Mouse (Mus musculus): Measurements from ENCODE around the gene Tns3. TPM values are rescaled to one million over a fixed set of nuclear protein-coding genes. Genes with fewer than 3 reads are reported as not detected.

The Tns3 gene
- total and polyA plus RNA-seq, 3 experiments, result 0.22 TPM; not detected in 2

DNA sequence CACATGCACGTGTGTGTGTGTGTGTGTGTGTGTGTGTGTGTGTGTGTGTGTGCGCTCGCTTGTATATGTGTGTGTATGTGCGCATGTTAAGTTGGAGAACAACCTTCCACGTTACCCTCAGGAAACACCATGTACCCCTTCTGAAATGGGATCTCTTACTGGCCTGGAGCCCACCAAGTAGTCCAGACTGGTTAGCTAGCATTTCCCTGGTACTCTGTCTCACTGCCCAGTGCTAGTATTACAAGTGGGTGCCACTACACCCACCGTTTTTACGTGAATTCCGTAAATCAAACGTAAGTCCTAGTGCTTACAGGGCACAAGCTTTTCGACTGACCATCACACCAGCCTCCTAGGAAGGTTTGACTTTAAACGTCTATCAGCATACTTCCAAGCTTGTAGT is 236.7 kb downstream of the Tns3 start:
- DNase-seq (ENCODE audit: low spot score), result no peak
- Histone ChIP-seq H3K27me3 (ENCODE audit: insufficient read depth, low read length) (no peaks in the 10 kb centered on the region), H3K4me3 (ENCODE audit: low read depth, low read length) (no peak overlapping the region), H3K36me3 (replicated peaks) (no peaks in the 10 kb centered on the region), H3K4me1 (ENCODE audit: insufficient read depth, low read depth, low read length) (no peaks in the 10 kb centered on the region), H3K9me3 (replicated peaks) (no peaks in the 10 kb centered on the region)
- no peak for ATAC-seq (ENCODE audit: extremely low read depth, insufficient number of reproducible peaks, low FRiP score, poor library complexity, severe bottlenecking)
- TF ChIP-seq TAL1 (conservative IDR thresholded peaks at IDR 0.05; ENCODE audit: low read depth, low read length) (no peak), GATA1 (IDR thresholded peaks at IDR 0.05; ENCODE audit: borderline replicate concordance, low read length) (no peak), POLR2AphosphoS5 (IDR thresholded peaks at IDR 0.05; ENCODE audit: insufficient replicate concordance, low read depth, low read length) (no peak), CTCF (IDR thresholded peaks at IDR 0.05; ENCODE audit: low read depth, low read length) (no peak), GATA2 (IDR thresholded peaks at IDR 0.05; ENCODE audit: borderline replicate concordance, low read depth, low read length) (no peak)

DNA sequence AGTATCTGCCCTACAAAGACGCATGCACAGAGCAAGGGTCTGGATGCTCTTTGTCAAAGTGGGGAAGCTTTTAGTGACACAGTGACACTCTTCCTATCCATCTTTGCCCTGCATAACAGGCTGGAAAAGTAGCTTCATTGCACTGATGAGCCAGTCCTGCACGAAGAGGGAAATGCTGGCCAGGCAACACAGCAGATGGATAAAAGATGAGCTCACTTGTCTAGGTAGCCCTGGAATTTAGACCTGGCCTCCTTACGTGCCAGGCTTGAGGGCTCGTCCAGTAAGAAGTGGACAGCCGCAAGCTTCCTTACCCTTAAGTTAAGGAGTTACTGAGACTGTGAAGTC is 239.1 kb downstream of the Tns3 start:
- Histone ChIP-seq H3K9me3 (replicated peaks) (no peaks in the 10 kb centered on the region), H3K27me3 (ENCODE audit: insufficient read depth, low read length) (no peaks in the 10 kb centered on the region), H3K4me3 (ENCODE audit: low read depth, low read length) (no peak overlapping the region), H3K36me3 (replicated peaks) (no peaks in the 10 kb centered on the region), H3K4me1 (ENCODE audit: insufficient read depth, low read depth, low read length) (no peaks in the 10 kb centered on the region)
- DNase-seq (ENCODE audit: low spot score) (no peak), ATAC-seq (ENCODE audit: extremely low read depth, insufficient number of reproducible peaks, low FRiP score, poor library complexity, severe bottlenecking) (no peak)
- TF ChIP-seq GATA1 (IDR thresholded peaks at IDR 0.05; ENCODE audit: borderline replicate concordance, low read length) (no peak), GATA2 (IDR thresholded peaks at IDR 0.05; ENCODE audit: borderline replicate concordance, low read depth, low read length) (no peak), CTCF (IDR thresholded peaks at IDR 0.05; ENCODE audit: low read depth, low read length) (no peak), POLR2AphosphoS5 (IDR thresholded peaks at IDR 0.05; ENCODE audit: insufficient replicate concordance, low read depth, low read length) (no peak), TAL1 (conservative IDR thresholded peaks at IDR 0.05; ENCODE audit: low read depth, low read length) (no peak)

DNA sequence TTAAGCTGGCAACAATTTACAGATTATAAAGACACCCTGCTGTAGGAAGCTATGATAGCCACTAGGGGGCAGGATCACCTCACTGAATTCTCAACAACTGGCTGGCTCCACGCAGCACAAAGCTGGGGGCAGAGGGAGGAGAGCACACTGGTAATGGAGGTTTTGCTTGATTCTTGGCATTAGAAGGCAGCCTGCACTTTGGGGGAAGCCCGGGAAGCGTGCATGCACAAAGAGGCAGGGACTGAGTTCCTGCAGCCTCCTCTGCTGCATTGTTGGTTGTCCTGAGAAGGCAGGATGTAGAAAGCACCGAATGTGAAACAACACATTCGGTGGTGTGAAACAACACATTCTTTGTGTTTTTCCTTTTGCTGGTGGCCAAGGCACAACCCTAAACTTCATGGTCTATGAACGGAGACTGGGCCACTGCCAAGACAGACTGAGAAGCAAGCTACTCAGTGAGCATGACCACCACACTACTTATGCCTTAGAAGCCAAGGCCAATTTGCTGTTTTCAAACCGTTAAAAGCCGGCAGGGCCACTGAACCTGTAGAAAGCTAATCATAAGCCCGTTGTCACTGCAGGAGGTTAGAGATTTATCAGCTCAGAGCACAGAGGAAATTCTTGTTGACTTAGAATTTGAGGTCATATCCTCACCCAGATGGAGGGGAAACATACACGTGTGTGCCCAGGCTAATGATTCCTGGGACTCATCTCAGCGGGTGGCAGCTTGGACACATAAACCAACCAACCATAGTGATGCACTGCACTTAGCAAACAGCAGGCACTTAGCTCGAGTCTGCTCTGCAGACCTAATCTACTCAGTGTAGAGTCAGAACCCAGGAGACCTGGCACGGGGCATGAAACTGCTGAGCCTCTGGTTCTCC is 239.8 kb downstream of the Tns3 start:
- Histone ChIP-seq H3K4me3 (ENCODE audit: low read depth, low read length) (no peak overlapping the region), H3K36me3 (replicated peaks) (no peaks in the 10 kb centered on the region), H3K9me3 (replicated peaks) (no peaks in the 10 kb centered on the region), H3K27me3 (ENCODE audit: insufficient read depth, low read length) (no peaks in the 10 kb centered on the region), H3K4me1 (ENCODE audit: insufficient read depth, low read depth, low read length) (no peaks in the 10 kb centered on the region)
- ATAC-seq (ENCODE audit: extremely low read depth, insufficient number of reproducible peaks, low FRiP score, poor library complexity, severe bottlenecking), result no peak
- TF ChIP-seq GATA1 (IDR thresholded peaks at IDR 0.05; ENCODE audit: borderline replicate concordance, low read length) (no peak), GATA2 (IDR thresholded peaks at IDR 0.05; ENCODE audit: borderline replicate concordance, low read depth, low read length) (no peak), CTCF (IDR thresholded peaks at IDR 0.05; ENCODE audit: low read depth, low read length) (peak; percentile 41; the same call in 1 of the 2 replicates), POLR2AphosphoS5 (IDR thresholded peaks at IDR 0.05; ENCODE audit: insufficient replicate concordance, low read depth, low read length) (no peak)
- DNase-seq (ENCODE audit: low spot score), result no peak

DNA sequence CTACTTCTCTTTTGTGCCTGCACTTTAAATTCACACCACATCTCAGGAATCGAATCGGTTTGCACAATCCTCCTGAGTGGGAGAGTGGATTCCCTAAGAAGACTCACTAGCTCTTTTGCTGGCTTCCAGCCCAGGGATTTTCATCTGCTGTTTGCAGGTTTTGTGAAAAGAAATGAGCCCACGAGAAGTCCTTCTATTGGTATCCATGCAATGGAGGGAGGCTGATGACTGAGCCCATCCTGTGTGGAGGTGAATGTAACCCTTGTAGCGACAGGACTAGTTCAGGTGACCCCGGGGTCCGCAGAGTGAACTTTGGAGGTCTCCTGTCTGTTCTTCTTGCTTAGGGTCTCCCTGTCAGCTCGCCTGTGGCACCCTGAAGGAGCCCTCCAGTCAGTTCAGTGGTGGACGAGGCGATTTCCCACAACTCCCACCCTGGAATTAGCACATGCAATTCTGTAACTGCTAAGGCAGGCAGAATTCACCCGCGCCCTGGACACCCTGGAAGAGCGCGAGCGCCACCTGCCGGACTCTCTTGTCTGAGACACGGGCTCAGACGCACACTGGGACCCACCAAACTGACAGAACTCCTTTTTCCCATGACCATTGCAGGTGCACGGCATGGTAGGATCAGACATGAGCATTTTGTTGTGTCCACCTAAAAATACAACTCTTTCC is 259.0 kb downstream of the Tns3 start:
- ATAC-seq (ENCODE audit: extremely low read depth, insufficient number of reproducible peaks, low FRiP score, poor library complexity, severe bottlenecking), result no peak
- H3K36me3 ChIP-seq (replicated peaks), result no peaks in the 10 kb centered on the region
- no peak for DNase-seq (ENCODE audit: low spot score)
- no peaks in the 10 kb centered on the region for H3K27me3 ChIP-seq (ENCODE audit: insufficient read depth, low read length)
- H3K4me1 ChIP-seq (ENCODE audit: insufficient read depth, low read depth, low read length), result no peaks in the 10 kb centered on the region
- peaks cover 4% of the 10 kb centered on the region for H3K9me3 ChIP-seq (replicated peaks)
- TF ChIP-seq TAL1 (conservative IDR thresholded peaks at IDR 0.05; ENCODE audit: low read depth, low read length) (no peak), CTCF (IDR thresholded peaks at IDR 0.05; ENCODE audit: low read depth, low read length) (peak; percentile 26; the same call in 1 of the 2 replicates)
- no peak overlapping the region for H3K4me3 ChIP-seq (ENCODE audit: low read depth, low read length)

DNA sequence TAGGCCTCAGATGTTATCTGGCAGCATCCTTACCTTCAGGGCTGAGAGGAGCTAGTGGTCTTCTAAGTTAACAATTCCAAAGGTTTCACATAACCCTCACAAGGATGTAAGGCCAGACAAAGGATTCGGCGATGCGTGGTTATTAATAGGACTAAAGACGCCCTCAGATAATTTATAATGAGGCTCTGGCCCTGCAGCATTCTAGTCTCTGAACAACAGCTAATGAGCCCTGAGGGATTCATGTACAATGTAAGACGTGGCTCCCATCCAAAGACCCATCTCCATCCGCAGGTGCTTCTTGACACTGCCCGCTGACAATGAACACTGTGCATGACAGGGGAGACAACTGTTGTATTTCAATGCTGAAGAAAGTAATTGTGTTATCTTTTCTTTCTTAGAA is 263.0 kb downstream of the Tns3 start:
- Histone ChIP-seq H3K27me3 (ENCODE audit: insufficient read depth, low read length) (no peaks in the 10 kb centered on the region), H3K4me1 (ENCODE audit: insufficient read depth, low read depth, low read length) (no peaks in the 10 kb centered on the region), H3K9me3 (replicated peaks) (peaks cover 4% of the 10 kb centered on the region), H3K4me3 (ENCODE audit: low read depth, low read length) (no peak overlapping the region), H3K36me3 (replicated peaks) (no peaks in the 10 kb centered on the region)
- ATAC-seq (ENCODE audit: extremely low read depth, insufficient number of reproducible peaks, low FRiP score, poor library complexity, severe bottlenecking) (no peak), DNase-seq (ENCODE audit: low spot score) (no peak)
- TF ChIP-seq CTCF (IDR thresholded peaks at IDR 0.05; ENCODE audit: low read depth, low read length) (no peak), POLR2AphosphoS5 (IDR thresholded peaks at IDR 0.05; ENCODE audit: insufficient replicate concordance, low read depth, low read length) (no peak), GATA2 (IDR thresholded peaks at IDR 0.05; ENCODE audit: borderline replicate concordance, low read depth, low read length) (no peak), GATA1 (IDR thresholded peaks at IDR 0.05; ENCODE audit: borderline replicate concordance, low read length) (no peak), TAL1 (conservative IDR thresholded peaks at IDR 0.05; ENCODE audit: low read depth, low read length) (no peak)

DNA sequence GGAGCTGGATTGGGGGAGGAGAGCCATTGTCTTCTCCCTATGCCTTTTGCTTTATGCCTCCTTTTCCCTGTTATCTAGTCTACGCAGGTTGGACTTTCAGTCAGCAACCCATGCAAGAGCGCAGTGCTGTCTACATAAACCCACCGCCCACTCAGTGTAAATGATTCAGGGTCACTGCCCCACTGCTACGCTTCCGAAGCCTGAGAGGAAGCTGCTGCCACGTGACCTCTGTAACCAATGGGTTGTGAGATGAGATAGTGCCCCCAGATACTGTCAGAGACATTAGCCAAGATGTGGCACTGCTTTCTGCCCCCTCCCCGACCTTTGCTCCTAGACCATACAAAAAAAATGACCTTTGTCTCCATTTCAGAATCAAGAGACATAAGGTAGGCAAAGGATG is 268.0 kb downstream of the Tns3 start:
- no peak for ATAC-seq (ENCODE audit: extremely low read depth, insufficient number of reproducible peaks, low FRiP score, poor library complexity, severe bottlenecking)
- H3K4me1 ChIP-seq (ENCODE audit: insufficient read depth, low read depth, low read length), result no peaks in the 10 kb centered on the region
- H3K36me3 ChIP-seq (replicated peaks), result no peaks in the 10 kb centered on the region
- peaks cover 9% of the 10 kb centered on the region for H3K9me3 ChIP-seq (replicated peaks)
- no peak overlapping the region for H3K4me3 ChIP-seq (ENCODE audit: low read depth, low read length)
- TF ChIP-seq CTCF (IDR thresholded peaks at IDR 0.05; ENCODE audit: low read depth, low read length) (no peak), POLR2AphosphoS5 (IDR thresholded peaks at IDR 0.05; ENCODE audit: insufficient replicate concordance, low read depth, low read length) (no peak), GATA2 (IDR thresholded peaks at IDR 0.05; ENCODE audit: borderline replicate concordance, low read depth, low read length) (no peak), TAL1 (conservative IDR thresholded peaks at IDR 0.05; ENCODE audit: low read depth, low read length) (no peak), GATA1 (IDR thresholded peaks at IDR 0.05; ENCODE audit: borderline replicate concordance, low read length) (no peak)
- no peak for DNase-seq (ENCODE audit: low spot score)
- no peaks in the 10 kb centered on the region for H3K27me3 ChIP-seq (ENCODE audit: insufficient read depth, low read length)

Data from G1E (cell line).